Mouse (Mus musculus) MEL-GATA-1-ER (cell line): ENCODE data around the gene Sncg.
A peak's percentile ranks its signal among the peaks of the same experiment; 100 is the strongest.
"Not testable (repeated sequence)": the region's sequence is repeated elsewhere in the genome, so short reads cannot be mapped to it uniquely, and the experiment has no call there.

Source experiments
- DNase-seq: peaks from one replicate; pipeline ENCODE4 v3.0.0-alpha.2; 2012; ENCODE audit warnings: low read depth; ENCODE audit errors: extremely low read depth

Sncg gene

GRCm38 (mm10) chr14:34374577-34374976 lies at the start of gene Sncg:
Gene Sncg (minus strand): TSS chr14:34374789.
- no peak for DNase-seq

DNA sequence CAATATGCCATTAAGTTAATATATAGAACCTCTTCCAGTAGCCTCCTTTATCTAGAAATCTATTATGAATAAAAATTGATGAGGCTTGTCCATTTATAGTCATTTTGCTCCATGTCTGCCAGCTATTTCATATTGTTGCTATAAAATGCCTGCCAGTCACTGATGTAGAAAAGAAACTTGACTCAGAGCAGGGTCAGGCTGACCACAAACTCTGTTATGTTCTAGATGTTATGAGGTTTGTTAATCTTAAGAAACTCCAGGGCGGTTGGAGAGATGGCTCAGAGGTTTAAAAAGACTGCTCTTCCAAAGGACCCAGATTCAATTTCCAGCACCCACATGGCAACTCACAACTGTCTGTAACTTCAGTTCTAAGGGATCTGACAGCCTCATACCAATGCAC lies 46.5 kb upstream of the Sncg start:
- no peak for DNase-seq

- DNase-seq, result no peak
These were observed 42.9 kb upstream of the Sncg start for GRCm38 (mm10) chr14:34417501-34417900.

- not testable (repeated sequence) for DNase-seq
These were observed 42.4 kb upstream of the Sncg start for GRCm38 (mm10) chr14:34416946-34417345.

GRCm38 (mm10) chr14:34412164-34412896 lies 37.7 kb upstream of the Sncg start:
- no peak for DNase-seq

GRCm38 (mm10) chr14:34410716-34411115 lies 36.1 kb upstream of the Sncg start:
- DNase-seq, result no peak

DNA sequence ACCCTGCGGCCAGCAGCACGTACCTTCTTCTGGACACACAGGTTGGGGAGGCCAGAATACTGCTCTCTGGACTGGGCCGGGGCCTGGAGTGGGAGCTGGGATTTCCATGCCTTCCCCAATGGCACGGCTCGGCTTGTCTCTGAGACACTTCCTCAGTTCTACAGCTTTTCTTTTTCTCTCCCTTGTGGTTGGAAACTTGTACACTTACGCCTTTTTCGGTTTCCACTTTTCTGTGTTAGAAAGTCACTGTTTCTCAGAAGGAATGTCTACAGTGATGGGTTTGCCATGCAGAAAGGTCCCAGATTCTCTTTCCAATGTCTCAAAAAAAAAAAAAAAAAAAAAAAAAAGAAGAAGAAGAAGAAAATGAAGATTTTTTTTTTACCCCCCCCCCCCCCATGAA lies 28.8 kb upstream of the Sncg start:
- DNase-seq, result no peak

GRCm38 (mm10) chr14:34402871-34403270 lies 28.3 kb upstream of the Sncg start:
- no peak for DNase-seq

DNA sequence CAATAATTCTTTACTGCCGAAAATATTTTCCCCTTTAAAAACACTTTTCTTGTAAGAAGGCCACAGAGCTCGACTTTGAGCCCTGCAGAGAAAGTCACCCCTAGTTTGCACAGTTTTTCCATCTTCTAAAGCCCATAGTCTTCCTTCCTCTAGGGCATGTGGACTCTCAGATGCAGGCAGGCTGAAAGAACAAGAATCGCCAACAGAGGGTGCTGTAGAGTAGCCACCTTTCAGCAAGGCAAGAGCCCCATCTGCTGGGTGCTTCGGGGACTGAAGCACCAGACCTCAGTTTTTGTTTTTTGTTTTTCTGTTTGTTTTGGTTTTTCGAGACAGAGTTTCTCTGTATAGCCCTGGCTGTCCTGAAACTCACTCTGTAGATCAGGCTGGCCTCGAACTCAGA lies 26.5 kb upstream of the Sncg start:
- peak; percentile 49 for DNase-seq

- DNase-seq, result no peak
These were observed 25.4 kb upstream of the Sncg start for GRCm38 (mm10) chr14:34400021-34400420.

DNA sequence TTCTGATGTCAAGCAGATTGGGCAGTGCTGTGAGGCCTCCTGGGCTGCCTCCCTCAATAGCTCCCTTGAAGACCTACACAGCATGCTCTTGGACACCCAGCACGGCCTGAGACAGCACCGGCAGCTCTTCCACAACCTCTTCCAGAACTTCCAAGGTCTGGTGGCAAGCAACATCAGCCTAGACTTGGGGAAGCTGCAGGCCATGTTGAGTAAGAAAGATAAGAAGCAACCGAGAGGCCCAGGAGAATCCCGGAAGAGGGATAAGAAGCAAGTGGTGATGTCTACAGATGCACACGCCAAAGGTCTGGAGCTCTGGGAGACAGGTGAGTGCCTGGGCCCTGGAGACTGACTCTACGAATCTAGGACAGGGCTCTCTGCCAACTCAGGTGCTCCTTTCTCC lies 24.7 kb upstream of the Sncg start:
- no peak for DNase-seq

DNA sequence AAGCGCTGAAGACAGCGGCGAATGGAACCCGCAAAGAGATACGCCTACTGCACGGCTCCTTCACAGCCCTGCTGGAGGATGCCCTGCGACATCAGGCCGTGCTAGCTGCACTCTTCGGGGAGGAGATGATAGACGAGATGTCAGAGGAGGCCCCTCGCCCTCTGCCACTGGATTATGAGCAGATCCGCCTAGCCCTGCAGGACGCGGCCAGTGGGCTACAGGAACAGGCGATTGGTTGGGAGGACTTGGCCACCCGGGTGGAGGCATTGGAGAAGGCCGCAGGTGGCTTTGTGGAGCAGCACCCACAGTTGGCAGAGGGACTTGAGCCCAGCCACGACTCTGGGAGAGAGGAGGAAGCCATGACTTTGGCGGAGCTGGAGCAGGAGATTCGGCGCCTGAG lies 24.3 kb upstream of the Sncg start:
- DNase-seq, result no peak

- DNase-seq, result no peak
These were observed 23.3 kb upstream of the Sncg start for GRCm38 (mm10) chr14:34397871-34398270.

GRCm38 (mm10) chr14:34393295-34393694 lies 18.7 kb upstream of the Sncg start:
- DNase-seq, result no peak

DNA sequence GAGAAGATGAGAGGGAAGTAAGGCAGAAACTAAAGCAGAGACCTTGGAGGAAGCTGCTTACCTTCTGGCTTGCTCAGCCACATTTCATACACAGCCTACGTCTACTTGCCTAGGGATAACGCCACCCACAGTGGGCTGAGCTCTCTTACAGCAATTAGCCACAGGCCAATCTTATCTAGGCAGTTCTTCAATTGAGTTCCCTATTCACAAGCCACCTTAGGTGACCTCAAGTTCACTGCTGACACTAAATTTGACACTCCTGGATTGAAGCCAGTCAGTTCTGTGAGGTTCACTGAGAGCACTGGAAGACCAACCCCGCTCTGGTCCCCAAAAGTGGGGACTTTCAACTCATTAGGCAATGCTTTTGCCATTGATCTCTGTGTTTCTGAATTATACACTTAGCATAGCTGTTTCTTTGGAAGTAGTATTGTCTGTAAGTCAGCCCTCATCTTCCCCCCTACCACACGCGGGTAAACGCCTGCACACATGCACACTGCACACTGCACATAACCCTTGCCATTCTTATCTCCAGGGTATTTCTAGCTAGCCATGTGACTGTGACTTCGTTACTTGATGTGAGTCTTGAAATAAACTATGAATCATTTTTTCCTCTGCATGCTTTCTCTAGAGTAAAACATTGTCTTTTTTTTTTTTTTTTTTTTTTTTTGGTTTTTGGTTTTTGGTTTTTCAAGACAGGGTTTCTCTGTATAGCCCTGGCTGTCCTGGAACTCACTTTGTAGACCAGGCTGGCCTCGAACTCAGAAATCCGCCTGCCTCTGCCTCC lies 8.5 kb upstream of the Sncg start:
- DNase-seq, result peak; percentile 31

GRCm38 (mm10) chr14:34378560-34379331 lies 4.2 kb upstream of the Sncg start:
- DNase-seq, result no peak

DNA sequence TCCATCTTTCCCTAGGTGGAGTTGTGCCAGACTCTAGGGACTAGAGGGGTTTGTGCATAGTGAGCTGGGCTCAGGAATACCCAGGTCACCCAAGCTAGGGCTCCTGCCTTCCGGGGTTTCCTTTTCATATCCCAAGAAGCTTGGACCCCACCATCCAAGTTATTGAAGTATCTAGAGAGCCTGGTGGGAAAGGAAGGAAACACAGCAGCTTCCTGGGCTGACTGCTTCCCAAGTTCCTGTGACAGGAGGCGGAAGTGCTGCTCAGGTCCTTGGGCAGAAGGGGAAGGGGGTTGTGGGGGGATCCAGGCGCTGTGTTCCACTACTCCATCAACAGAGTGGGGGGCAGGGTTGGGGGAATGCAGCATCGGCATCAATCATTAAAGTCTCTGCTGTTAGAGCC lies 2.5 kb upstream of the Sncg start:
- DNase-seq, result no peak

GRCm38 (mm10) chr14:34375941-34376340 lies 1.4 kb upstream of the Sncg start:
- DNase-seq, result no peak

- DNase-seq, result no peak
These were observed 871 bp upstream of the Sncg start, which contains the start of gene Mmrn2 for GRCm38 (mm10) chr14:34375415-34375904. Gene Mmrn2 (plus strand): TSS chr14:34375465.

DNA sequence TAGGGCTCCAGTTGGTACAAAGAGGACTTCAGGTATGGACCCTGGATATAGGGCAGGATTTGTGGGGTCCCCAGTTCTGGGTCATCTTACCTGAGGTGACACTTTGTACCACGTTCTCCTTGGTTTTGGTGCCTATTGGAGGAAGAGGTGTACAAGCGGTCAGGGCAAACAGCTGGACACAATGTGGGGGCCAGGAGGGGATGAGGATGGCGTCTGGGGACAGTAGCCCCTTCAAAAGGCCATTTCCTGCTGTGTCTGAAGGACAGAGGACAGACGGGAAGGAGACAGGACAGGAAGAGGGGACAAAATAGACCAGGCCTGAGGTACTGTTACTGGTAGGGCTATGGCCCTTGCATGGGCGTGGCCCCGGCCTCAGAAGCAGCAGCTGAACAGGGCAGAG lies 1.0 kb downstream of the Sncg start:
- no peak for DNase-seq

- DNase-seq, result peak; percentile 3
These were observed 1.9 kb downstream of the Sncg start for GRCm38 (mm10) chr14:34372646-34373045.

DNA sequence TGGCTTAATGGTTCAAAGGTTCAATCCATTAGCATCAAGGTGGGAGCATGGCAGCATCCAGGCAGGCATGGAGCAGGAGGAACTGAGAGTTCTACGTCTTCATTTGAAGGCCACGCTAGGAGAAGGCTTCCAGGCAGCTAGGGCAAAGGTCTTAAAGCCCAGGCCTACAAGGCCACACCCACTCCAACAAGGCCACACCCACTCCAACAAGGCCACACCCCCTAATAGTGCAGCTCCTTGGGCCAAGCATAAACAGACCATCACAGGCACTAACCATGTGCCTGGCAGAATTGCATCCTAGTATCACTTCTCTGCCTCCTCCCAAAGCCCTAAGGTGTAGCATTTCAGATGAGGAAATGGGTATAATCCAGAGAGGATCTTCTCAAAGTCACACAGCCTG lies 2.8 kb downstream of the Sncg start:
- DNase-seq, result no peak
